Mouse (Mus musculus) cerebellum, adult 2 months (tissue): ENCODE results near the gene Tmem136.

ENCODE experiments used
- CTCF ChIP-seq: fragments of 200-500 bp; IDR thresholded peaks from 2 replicates; pipeline ENCODE4 v1.5.1; 2011; ENCODE audit warnings: low read depth, mild to moderate bottlenecking, control low read depth, low read length, moderate library complexity, borderline replicate concordance; ENCODE audit not compliant: insufficient read depth
- POLR2A ChIP-seq: fragments of 200-500 bp; IDR thresholded peaks from 2 replicates; pipeline ENCODE4 v1.6.1; 2011; ENCODE audit warnings: low read length, control low read depth, borderline replicate concordance; ENCODE audit not compliant: insufficient read depth

GRCm38 (mm10) chr9:43074611-43075010, 41.8 kb downstream of the Tmem136 start:
- TF ChIP-seq CTCF (no peak), POLR2A (no peak)
